Mouse (Mus musculus) right cerebral cortex, adult 2 months (tissue): ENCODE results near the gene Sorcs3.
A peak's percentile ranks its signal among the peaks of the same experiment; 100 is the strongest.

Experiments used
- DNase-seq, 2 experiments: peaks; one replicate each; pipeline ENCODE4 v3.0.0; 2021 to 2022; ENCODE audit warnings: low spot score in 2 of 2

Gene Sorcs3

GRCm38 (mm10) chr19:48700111-48700658 is 494.4 kb downstream of the Sorcs3 start:
- DNase-seq = no peak

- no peak for DNase-seq
Measured at GRCm38 (mm10) chr19:48703763-48704162, 497.9 kb downstream of the Sorcs3 start.

GRCm38 (mm10) chr19:48706267-48706923 is 500.6 kb downstream of the Sorcs3 start:
- no peak for DNase-seq

GRCm38 (mm10) chr19:48706924-48707320 is 501.1 kb downstream of the Sorcs3 start:
- no peak for DNase-seq

- DNase-seq = no peak
Measured at GRCm38 (mm10) chr19:48725851-48726419, 520.1 kb downstream of the Sorcs3 start.

- no peak for DNase-seq
Measured at GRCm38 (mm10) chr19:48727048-48727447, 521.2 kb downstream of the Sorcs3 start.

GRCm38 (mm10) chr19:48727601-48728000 is 521.8 kb downstream of the Sorcs3 start:
- peak; percentile 14 to 20 for DNase-seq

- DNase-seq = no peak
Measured at GRCm38 (mm10) chr19:48731731-48732130, 525.9 kb downstream of the Sorcs3 start.

GRCm38 (mm10) chr19:48734370-48734769 is 528.5 kb downstream of the Sorcs3 start:
- DNase-seq = no peak

- DNase-seq = no peak
Measured at GRCm38 (mm10) chr19:48737554-48737953, 531.7 kb downstream of the Sorcs3 start.

- no peak for DNase-seq
Measured at GRCm38 (mm10) chr19:48755156-48755555, 549.3 kb downstream of the Sorcs3 start.

GRCm38 (mm10) chr19:48756831-48757230 is 551.0 kb downstream of the Sorcs3 start:
- DNase-seq = no peak

GRCm38 (mm10) chr19:48766524-48766923 is 560.7 kb downstream of the Sorcs3 start:
- DNase-seq = no peak

GRCm38 (mm10) chr19:48771565-48771964 is 565.7 kb downstream of the Sorcs3 start:
- DNase-seq = no peak

- no peak for DNase-seq
Measured at GRCm38 (mm10) chr19:48779095-48779765, 573.4 kb downstream of the Sorcs3 start.

- no peak for DNase-seq
Measured at GRCm38 (mm10) chr19:48780813-48781212, 575.0 kb downstream of the Sorcs3 start.

- DNase-seq = no peak
Measured at GRCm38 (mm10) chr19:48782024-48782721, 576.3 kb downstream of the Sorcs3 start.

GRCm38 (mm10) chr19:48787269-48787668 is 581.4 kb downstream of the Sorcs3 start:
- DNase-seq = peak in 1 of 2 experiments; percentile 7

- no peak for DNase-seq
Measured at GRCm38 (mm10) chr19:48804546-48804945, 598.7 kb downstream of the Sorcs3 start.

- DNase-seq = no peak
Measured at GRCm38 (mm10) chr19:48811541-48811940, 605.7 kb downstream of the Sorcs3 start.

GRCm38 (mm10) chr19:48813823-48814222 is 608.0 kb downstream of the Sorcs3 start:
- DNase-seq = no peak

- DNase-seq = no peak
Measured at GRCm38 (mm10) chr19:48815064-48815463, 609.2 kb downstream of the Sorcs3 start.
